Mouse (Mus musculus) T-cell, adult 2 months (primary cell): ENCODE results near the gene P2rx7.

Experiments used
- DNase-seq: peaks from one replicate; pipeline ENCODE4 v3.0.0; 2022; ENCODE audit warnings: low spot score

The P2rx7 gene

GRCm38 (mm10) chr5:122693431-122694207 lies 49.9 kb downstream of the P2rx7 start:
- no peak for DNase-seq

GRCm38 (mm10) chr5:122695516-122695915 lies 51.8 kb downstream of the P2rx7 start:
- DNase-seq, result no peak

- DNase-seq, result peak; percentile 72
Measured at GRCm38 (mm10) chr5:122698041-122698700, 54.5 kb downstream of the P2rx7 start.

- DNase-seq, result no peak
Measured at GRCm38 (mm10) chr5:122698701-122699060, 55.0 kb downstream of the P2rx7 start.

GRCm38 (mm10) chr5:122700109-122700836 lies 56.6 kb downstream of the P2rx7 start:
- no peak for DNase-seq

- no peak for DNase-seq
Measured at GRCm38 (mm10) chr5:122700837-122701212, 57.1 kb downstream of the P2rx7 start.

GRCm38 (mm10) chr5:122702156-122702555 lies 58.4 kb downstream of the P2rx7 start:
- DNase-seq, result no peak

GRCm38 (mm10) chr5:122703574-122703973 lies 59.9 kb downstream of the P2rx7 start:
- DNase-seq, result no peak

- DNase-seq, result no peak
Measured at GRCm38 (mm10) chr5:122704571-122704970, 60.9 kb downstream of the P2rx7 start.

GRCm38 (mm10) chr5:122705174-122705573 lies 61.5 kb downstream of the P2rx7 start:
- DNase-seq, result no peak

GRCm38 (mm10) chr5:122706917-122707275 lies 63.2 kb downstream of the P2rx7 start:
- DNase-seq, result no peak

- peak; percentile 94 for DNase-seq
Measured at GRCm38 (mm10) chr5:122707276-122708181, 63.8 kb downstream of the P2rx7 start, which contains the start of gene P2rx4. Gene P2rx4, plus strand, starts transcription at chr5:122707544.

GRCm38 (mm10) chr5:122708819-122709218 lies 65.1 kb downstream of the P2rx7 start:
- no peak for DNase-seq

GRCm38 (mm10) chr5:122715723-122716122 lies 72.0 kb downstream of the P2rx7 start:
- DNase-seq, result no peak

- peak; percentile 24 for DNase-seq
Measured at GRCm38 (mm10) chr5:122716793-122717192, 73.1 kb downstream of the P2rx7 start.

- DNase-seq, result peak; percentile 19
Measured at GRCm38 (mm10) chr5:122718400-122718799, 74.7 kb downstream of the P2rx7 start.

GRCm38 (mm10) chr5:122719168-122719567 lies 75.5 kb downstream of the P2rx7 start:
- DNase-seq, result peak; percentile 88

GRCm38 (mm10) chr5:122725453-122725852 lies 81.7 kb downstream of the P2rx7 start:
- DNase-seq, result no peak

GRCm38 (mm10) chr5:122726068-122726467 lies 82.4 kb downstream of the P2rx7 start:
- DNase-seq, result peak; percentile 67

GRCm38 (mm10) chr5:122726595-122726994 lies 82.9 kb downstream of the P2rx7 start:
- no peak for DNase-seq

- DNase-seq, result no peak
Measured at GRCm38 (mm10) chr5:122727096-122727495, 83.4 kb downstream of the P2rx7 start.

GRCm38 (mm10) chr5:122730776-122731175 lies 87.1 kb downstream of the P2rx7 start:
- no peak for DNase-seq
